Mouse (Mus musculus): ENCODE measurements around the gene Ephb6. TPM values are rescaled to one million over a fixed set of nuclear protein-coding genes. Genes with fewer than 3 reads are reported as not detected.

Ephb6 gene
- total and polyA plus RNA-seq, 3 experiments: 1.6 to 2.0 (median 1.9) TPM

- no peak overlapping the region for H3K9ac ChIP-seq (ENCODE audit: low read depth, low read length)
- WGBS: 67% methylated on average over 5 of the region's 5 CpGs
- H3K4me1 ChIP-seq (ENCODE audit: control insufficient read depth, insufficient read depth, low read length): no peaks in the 10 kb centered on the region
- H3K27ac ChIP-seq: no peak overlapping the region
- TF ChIP-seq EP300 (IDR thresholded peaks at IDR 0.05; ENCODE audit: insufficient read depth, low read depth, low read length) (no peak), POLR2A (IDR thresholded peaks at IDR 0.05; ENCODE audit: insufficient read depth, low read depth, low read length) (no peak), CTCF (IDR thresholded peaks at IDR 0.05) (no peak)
- intact Hi-C loops (cut with DNase I): no loop called here
- DNase-seq: no peak
- H3K27me3 ChIP-seq (ENCODE audit: control insufficient read depth, insufficient read depth, low read length): no peaks in the 10 kb centered on the region
- no peak overlapping the region for H3K4me3 ChIP-seq
- no peaks in the 10 kb centered on the region for H3K36me3 ChIP-seq (ENCODE audit: control insufficient read depth, insufficient read depth, low read length)
- H3K79me2 ChIP-seq (replicated peaks; ENCODE audit: control insufficient read depth, insufficient read depth, low read length): no peaks in the 10 kb centered on the region
These were observed 28.0 kb upstream of the Ephb6 start for GRCm38 (mm10) chr6:41577297-41577696.

- Histone ChIP-seq H3K4me1 (ENCODE audit: control insufficient read depth, insufficient read depth, low read length) (no peaks in the 10 kb centered on the region), H3K27ac (no peak overlapping the region), H3K36me3 (ENCODE audit: control insufficient read depth, insufficient read depth, low read length) (no peaks in the 10 kb centered on the region), H3K9ac (ENCODE audit: low read depth, low read length) (no peak overlapping the region), H3K79me2 (replicated peaks; ENCODE audit: control insufficient read depth, insufficient read depth, low read length) (no peaks in the 10 kb centered on the region), H3K4me3 (no peak overlapping the region), H3K27me3 (ENCODE audit: control insufficient read depth, insufficient read depth, low read length) (no peaks in the 10 kb centered on the region)
- DNase-seq: no peak
- 72% methylated on average over 7 of the region's 7 CpGs for WGBS
- no peak for TF ChIP-seq EP300 (IDR thresholded peaks at IDR 0.05; ENCODE audit: insufficient read depth, low read depth, low read length)
- no peak for TF ChIP-seq CTCF (IDR thresholded peaks at IDR 0.05)
- no peak for TF ChIP-seq POLR2A (IDR thresholded peaks at IDR 0.05; ENCODE audit: insufficient read depth, low read depth, low read length)
- intact Hi-C loops (cut with DNase I): no loop called here
These were observed 24.0 kb upstream of the Ephb6 start for GRCm38 (mm10) chr6:41581295-41581694.

GRCm38 (mm10) chr6:41582189-41582588 is 23.1 kb upstream of the Ephb6 start:
- TF ChIP-seq POLR2A (IDR thresholded peaks at IDR 0.05; ENCODE audit: insufficient read depth, low read depth, low read length) (no peak), CTCF (IDR thresholded peaks at IDR 0.05) (no peak), EP300 (IDR thresholded peaks at IDR 0.05; ENCODE audit: insufficient read depth, low read depth, low read length) (no peak)
- no peaks in the 10 kb centered on the region for H3K4me1 ChIP-seq (ENCODE audit: control insufficient read depth, insufficient read depth, low read length)
- H3K27ac ChIP-seq: no peak overlapping the region
- no peak overlapping the region for H3K9ac ChIP-seq (ENCODE audit: low read depth, low read length)
- H3K4me3 ChIP-seq: no peak overlapping the region
- no peaks in the 10 kb centered on the region for H3K27me3 ChIP-seq (ENCODE audit: control insufficient read depth, insufficient read depth, low read length)
- DNase-seq: no peak
- intact Hi-C loops (cut with DNase I): no loop called here
- 49% methylated on average over 1 of the region's 1 CpGs for WGBS
- H3K36me3 ChIP-seq (ENCODE audit: control insufficient read depth, insufficient read depth, low read length): no peaks in the 10 kb centered on the region
- H3K79me2 ChIP-seq (replicated peaks; ENCODE audit: control insufficient read depth, insufficient read depth, low read length): no peaks in the 10 kb centered on the region

- intact Hi-C loops (cut with DNase I): no loop called here
- peak; percentile 28 to 31 for DNase-seq
- no peaks in the 10 kb centered on the region for H3K36me3 ChIP-seq (ENCODE audit: control insufficient read depth, insufficient read depth, low read length)
- H3K4me3 ChIP-seq: peak overlapping the region; percentile 51
- TF ChIP-seq EP300 (IDR thresholded peaks at IDR 0.05; ENCODE audit: insufficient read depth, low read depth, low read length) (no peak), POLR2A (IDR thresholded peaks at IDR 0.05; ENCODE audit: insufficient read depth, low read depth, low read length) (no peak), CTCF (IDR thresholded peaks at IDR 0.05) (peak; percentile 63)
- no peak overlapping the region; the same call in 1 of the 2 replicates for H3K9ac ChIP-seq (ENCODE audit: low read depth, low read length)
- no peak overlapping the region for H3K27ac ChIP-seq
- no peaks in the 10 kb centered on the region for H3K79me2 ChIP-seq (replicated peaks; ENCODE audit: control insufficient read depth, insufficient read depth, low read length)
- 2% methylated on average over 23 of the region's 23 CpGs for WGBS
- no peaks in the 10 kb centered on the region for H3K27me3 ChIP-seq (ENCODE audit: control insufficient read depth, insufficient read depth, low read length)
- H3K4me1 ChIP-seq (ENCODE audit: control insufficient read depth, insufficient read depth, low read length): no peaks in the 10 kb centered on the region
These were observed 756 bp upstream of the Ephb6 start for GRCm38 (mm10) chr6:41604401-41605050.

- TF ChIP-seq CTCF (IDR thresholded peaks at IDR 0.05): no peak
- DNase-seq: no peak
- Histone ChIP-seq H3K4me3 (peak overlapping the region; percentile 51), H3K79me2 (replicated peaks; ENCODE audit: control insufficient read depth, insufficient read depth, low read length) (no peaks in the 10 kb centered on the region), H3K4me1 (ENCODE audit: control insufficient read depth, insufficient read depth, low read length) (no peaks in the 10 kb centered on the region), H3K27ac (no peak overlapping the region), H3K9ac (ENCODE audit: low read depth, low read length) (peak overlapping the region; percentile 67), H3K36me3 (ENCODE audit: control insufficient read depth, insufficient read depth, low read length) (no peaks in the 10 kb centered on the region), H3K27me3 (ENCODE audit: control insufficient read depth, insufficient read depth, low read length) (no peaks in the 10 kb centered on the region)
- intact Hi-C loops (cut with DNase I): no loop called here
- 7% methylated on average over 7 of the region's 7 CpGs for WGBS
These were observed 467 bp downstream of the Ephb6 start for GRCm38 (mm10) chr6:41605794-41606104.

- Histone ChIP-seq H3K4me3 (no peak overlapping the region), H3K79me2 (replicated peaks; ENCODE audit: control insufficient read depth, insufficient read depth, low read length) (no peaks in the 10 kb centered on the region), H3K27me3 (ENCODE audit: control insufficient read depth, insufficient read depth, low read length) (no peaks in the 10 kb centered on the region), H3K4me1 (ENCODE audit: control insufficient read depth, insufficient read depth, low read length) (no peaks in the 10 kb centered on the region), H3K9ac (ENCODE audit: low read depth, low read length) (no peak overlapping the region), H3K36me3 (ENCODE audit: control insufficient read depth, insufficient read depth, low read length) (no peaks in the 10 kb centered on the region), H3K27ac (no peak overlapping the region)
- 24% methylated on average over 4 of the region's 4 CpGs for WGBS
- TF ChIP-seq POLR2A (IDR thresholded peaks at IDR 0.05; ENCODE audit: insufficient read depth, low read depth, low read length) (no peak), CTCF (IDR thresholded peaks at IDR 0.05) (no peak), EP300 (IDR thresholded peaks at IDR 0.05; ENCODE audit: insufficient read depth, low read depth, low read length) (no peak)
- DNase-seq: peak; percentile 37 to 57
- intact Hi-C loops (cut with DNase I): no loop called here
These were observed 932 bp downstream of the Ephb6 start for GRCm38 (mm10) chr6:41606214-41606613.
